Mouse (Mus musculus): Measurements from ENCODE around the gene Arid3a. TPM values are rescaled to one million over a fixed set of nuclear protein-coding genes. Genes with fewer than 3 reads are reported as not detected.

Gene Arid3a
- polyA plus RNA-seq, 1 experiment: 4.1 TPM

DNA sequence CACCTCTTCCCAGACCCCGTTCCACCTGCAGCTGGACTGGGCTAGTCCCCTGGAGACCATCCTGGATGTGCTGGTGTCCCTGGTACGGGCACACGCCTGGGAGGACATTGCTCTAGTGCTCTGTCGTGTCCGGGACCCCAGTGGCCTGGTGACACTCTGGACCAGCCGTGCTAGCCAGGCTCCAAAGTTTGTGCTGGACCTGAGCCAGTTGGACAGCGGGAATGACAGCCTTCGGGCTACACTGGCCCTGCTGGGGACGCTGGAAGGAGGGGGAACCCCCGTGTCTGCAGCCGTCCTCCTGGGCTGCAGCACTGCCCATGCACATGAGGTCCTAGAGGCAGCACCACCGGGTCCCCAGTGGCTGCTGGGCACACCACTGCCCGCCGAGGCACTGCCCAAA is 46.0 kb downstream of the Arid3a start:
- no peak for DNase-seq (ENCODE audit: extremely low spot score in 1 of 2, low spot score in 1 of 2)

GRCm38 (mm10) chr10:79974087-79974486 is 47.2 kb downstream of the Arid3a start:
- no peak for DNase-seq (ENCODE audit: extremely low spot score in 1 of 2, low spot score in 1 of 2)

- no peak for DNase-seq (ENCODE audit: extremely low spot score in 1 of 2, low spot score in 1 of 2)
Observed at GRCm38 (mm10) chr10:79974668-79975067, 47.8 kb downstream of the Arid3a start.

DNA sequence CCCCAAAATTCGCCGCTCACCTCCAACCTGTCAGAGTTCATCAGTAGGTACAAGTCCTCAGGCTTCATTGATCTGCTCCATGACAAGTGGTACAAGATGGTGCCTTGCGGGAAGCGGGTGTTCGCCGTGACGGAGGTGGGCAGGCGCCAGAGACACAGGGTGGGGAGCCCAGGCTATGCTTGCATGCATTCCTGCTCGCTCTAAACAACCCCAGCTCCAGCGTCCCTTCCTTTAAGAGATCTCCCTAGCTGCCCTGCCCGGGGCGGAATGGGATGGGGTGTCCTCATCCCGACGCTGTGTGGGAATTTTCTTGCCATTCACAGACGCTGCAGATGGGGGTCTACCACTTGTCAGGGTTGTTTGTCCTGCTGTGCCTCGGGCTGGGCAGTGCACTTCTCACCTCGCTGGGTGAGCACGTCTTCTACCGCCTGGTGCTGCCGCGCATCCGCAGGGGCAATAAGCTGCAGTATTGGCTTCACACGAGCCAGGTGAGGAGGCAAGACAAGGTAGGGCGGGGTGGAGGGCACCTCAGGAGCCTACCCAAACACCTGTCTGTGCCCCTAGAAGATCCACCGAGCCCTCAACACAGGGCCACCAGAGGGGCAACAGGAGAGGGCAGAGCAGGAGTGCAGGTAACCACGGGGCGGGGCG is 49.4 kb downstream of the Arid3a start:
- DNase-seq (ENCODE audit: extremely low spot score in 1 of 2, low spot score in 1 of 2): no peak

DNA sequence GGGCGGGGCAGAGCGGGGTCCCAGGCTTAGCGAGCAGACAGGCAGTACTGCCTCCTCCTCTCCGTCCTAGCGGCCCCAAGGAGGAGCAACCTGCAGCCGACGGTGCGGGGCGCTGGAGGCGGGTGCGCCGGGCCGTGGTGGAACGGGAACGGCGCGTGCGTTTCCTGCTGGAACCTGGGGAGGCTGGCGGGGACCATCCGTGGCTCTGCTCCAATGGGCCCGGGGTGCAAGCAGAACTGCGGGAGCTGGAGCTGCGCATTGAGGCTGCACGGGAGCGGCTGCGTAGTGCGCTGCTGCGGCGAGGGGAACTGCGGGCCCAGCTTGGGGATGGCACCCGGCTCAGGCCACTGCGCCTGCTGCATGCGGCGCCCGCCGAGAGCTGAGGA is 49.9 kb downstream of the Arid3a start:
- no peak for DNase-seq (ENCODE audit: extremely low spot score in 1 of 2, low spot score in 1 of 2)

DNA sequence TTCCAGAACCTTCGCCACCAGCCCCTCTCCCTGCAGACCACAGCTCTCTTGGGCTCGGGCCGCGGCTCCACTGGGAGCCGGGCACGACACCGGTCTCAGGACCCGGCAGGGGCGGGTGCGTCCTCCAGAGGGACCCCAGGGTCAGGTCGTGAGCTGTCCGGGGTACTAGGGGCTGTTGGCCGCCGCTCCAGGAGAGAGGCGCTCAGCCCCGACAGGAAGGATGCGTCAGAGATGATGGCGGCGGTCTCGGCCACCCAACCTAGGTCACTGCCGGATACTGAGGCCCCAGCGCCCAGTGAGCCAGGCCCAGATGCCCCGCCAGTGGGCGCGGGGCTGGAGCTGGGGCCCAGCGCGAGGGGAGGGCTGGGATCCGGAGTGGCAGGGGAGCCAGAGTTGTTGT is 50.5 kb downstream of the Arid3a start:
- DNase-seq (ENCODE audit: extremely low spot score in 1 of 2, low spot score in 1 of 2): no peak

DNA sequence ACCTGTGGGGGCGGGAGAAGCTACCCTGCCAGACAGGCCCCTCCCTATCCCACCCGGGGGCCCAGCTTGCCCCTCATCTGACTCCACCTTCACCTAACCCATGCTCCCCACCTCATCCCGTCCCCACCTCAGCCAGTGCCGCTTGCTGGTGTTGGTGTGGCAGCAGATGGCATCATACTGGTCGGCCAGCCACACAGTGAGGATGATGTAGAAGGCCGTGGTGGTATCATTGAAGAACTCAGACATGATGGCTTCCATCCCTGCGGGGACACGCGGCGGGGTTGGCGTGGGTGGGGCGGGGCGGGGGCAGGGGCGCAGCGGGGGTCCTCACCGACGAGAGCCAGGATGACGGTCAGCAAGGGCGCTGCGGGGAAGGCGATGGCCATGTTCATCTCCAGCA is 51.2 kb downstream of the Arid3a start:
- no peak for DNase-seq (ENCODE audit: extremely low spot score in 1 of 2, low spot score in 1 of 2)

GRCm38 (mm10) chr10:79979401-79980155 is 52.7 kb downstream of the Arid3a start:
- no peak for DNase-seq (ENCODE audit: extremely low spot score in 1 of 2, low spot score in 1 of 2)

- DNase-seq (ENCODE audit: extremely low spot score in 1 of 2, low spot score in 1 of 2): no peak
Observed at GRCm38 (mm10) chr10:79983205-79983604, 56.4 kb downstream of the Arid3a start.

DNA sequence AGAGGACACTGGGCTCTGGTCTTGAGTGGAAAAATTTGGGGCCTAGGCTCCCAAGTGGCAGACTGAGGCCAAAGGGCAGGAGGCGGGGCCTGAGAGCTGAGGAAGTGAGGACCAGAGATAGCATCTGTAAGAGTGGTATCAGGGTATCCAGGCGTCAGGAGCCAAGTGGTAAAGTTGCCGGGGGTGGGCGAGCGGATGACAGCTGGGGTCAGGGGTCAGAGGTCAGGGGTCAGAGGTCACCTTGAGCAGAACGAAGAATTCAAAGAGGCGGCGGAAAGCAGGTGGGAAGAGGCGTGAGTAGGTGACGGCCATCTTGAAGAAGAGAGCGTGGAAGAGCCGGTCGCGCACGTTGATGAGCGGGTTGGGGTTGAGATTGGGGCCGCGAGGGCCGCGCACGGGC is 56.8 kb downstream of the Arid3a start:
- DNase-seq (ENCODE audit: extremely low spot score in 1 of 2, low spot score in 1 of 2): peak; percentile 59 to 67

GRCm38 (mm10) chr10:79984195-79984816 is 57.5 kb downstream of the Arid3a start, which contains the start of gene Tmem259:
Gene Tmem259 (minus strand): TSS chr10:79984330.
- DNase-seq (ENCODE audit: extremely low spot score in 1 of 2, low spot score in 1 of 2): peak; percentile 63 to 88

DNA sequence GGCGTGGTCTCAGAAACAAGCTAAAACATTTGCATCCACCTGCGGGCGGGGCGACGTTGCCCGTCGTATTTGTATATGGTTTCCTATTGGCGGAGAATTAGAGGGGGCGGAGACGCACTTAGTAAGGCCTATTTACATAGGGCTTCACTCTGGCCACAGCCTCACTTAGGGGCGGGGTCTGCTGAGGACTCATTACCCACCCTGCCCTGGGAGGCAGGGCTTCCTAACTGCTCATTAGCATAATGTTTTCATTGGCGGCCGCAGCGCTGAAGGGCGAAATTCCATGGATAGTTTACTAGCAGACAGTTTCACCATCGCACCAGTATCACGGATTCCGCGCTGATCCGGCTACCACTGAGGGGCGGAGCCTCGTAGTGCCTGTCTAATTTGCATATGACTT is 58.0 kb downstream of the Arid3a start:
- DNase-seq (ENCODE audit: extremely low spot score in 1 of 2, low spot score in 1 of 2): peak; percentile 97 to 98

DNA sequence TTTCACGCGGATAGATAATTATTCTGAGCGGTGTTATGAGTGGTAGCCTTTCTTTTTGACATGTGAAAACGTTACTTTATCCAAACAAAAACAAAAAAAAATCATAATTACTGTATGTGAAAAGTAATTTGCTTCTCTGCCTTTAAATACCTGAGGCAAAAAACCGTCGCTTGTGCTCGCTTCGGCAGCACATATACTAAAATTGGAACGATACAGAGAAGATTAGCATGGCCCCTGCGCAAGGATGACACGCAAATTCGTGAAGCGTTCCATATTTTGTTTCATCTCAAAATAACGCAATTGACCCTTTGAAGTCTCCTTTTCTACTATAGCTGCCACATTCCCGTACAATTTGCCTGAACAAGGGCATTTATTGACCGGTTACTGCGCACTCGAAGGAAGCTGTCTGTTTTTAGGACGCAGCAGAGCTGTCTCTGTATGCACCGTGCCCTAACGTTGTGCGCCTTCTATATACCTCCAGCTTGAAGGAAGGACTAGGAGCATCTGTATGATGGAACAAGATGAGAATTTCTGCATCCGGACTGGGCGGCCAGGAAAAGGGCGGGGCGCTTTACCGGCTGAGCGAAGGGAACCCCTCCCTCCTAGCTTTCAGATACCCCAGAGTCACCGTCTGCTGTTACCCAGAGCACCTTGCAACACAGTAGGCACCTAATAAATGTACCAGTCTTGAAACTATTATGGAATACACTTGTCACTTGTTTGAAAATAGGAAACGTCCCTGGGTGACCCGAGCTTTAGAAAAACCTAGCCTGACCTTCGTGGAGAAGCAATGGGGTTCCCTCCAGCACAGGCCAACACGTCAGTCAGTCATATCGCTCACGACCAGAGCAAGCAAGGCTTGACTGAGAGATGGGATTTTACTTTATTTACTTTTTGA is 58.7 kb downstream of the Arid3a start:
- peak; percentile 54 to 70 for DNase-seq (ENCODE audit: extremely low spot score in 1 of 2, low spot score in 1 of 2)

GRCm38 (mm10) chr10:79986232-79986878 is 59.5 kb downstream of the Arid3a start:
- DNase-seq (ENCODE audit: extremely low spot score in 1 of 2, low spot score in 1 of 2): no peak

- peak in 1 of 2 experiments; percentile 91 for DNase-seq (ENCODE audit: extremely low spot score in 1 of 2, low spot score in 1 of 2)
Observed at GRCm38 (mm10) chr10:79986963-79987362, 60.1 kb downstream of the Arid3a start.

GRCm38 (mm10) chr10:79987771-79988505 is 61.1 kb downstream of the Arid3a start:
- no peak for DNase-seq (ENCODE audit: extremely low spot score in 1 of 2, low spot score in 1 of 2)

DNA sequence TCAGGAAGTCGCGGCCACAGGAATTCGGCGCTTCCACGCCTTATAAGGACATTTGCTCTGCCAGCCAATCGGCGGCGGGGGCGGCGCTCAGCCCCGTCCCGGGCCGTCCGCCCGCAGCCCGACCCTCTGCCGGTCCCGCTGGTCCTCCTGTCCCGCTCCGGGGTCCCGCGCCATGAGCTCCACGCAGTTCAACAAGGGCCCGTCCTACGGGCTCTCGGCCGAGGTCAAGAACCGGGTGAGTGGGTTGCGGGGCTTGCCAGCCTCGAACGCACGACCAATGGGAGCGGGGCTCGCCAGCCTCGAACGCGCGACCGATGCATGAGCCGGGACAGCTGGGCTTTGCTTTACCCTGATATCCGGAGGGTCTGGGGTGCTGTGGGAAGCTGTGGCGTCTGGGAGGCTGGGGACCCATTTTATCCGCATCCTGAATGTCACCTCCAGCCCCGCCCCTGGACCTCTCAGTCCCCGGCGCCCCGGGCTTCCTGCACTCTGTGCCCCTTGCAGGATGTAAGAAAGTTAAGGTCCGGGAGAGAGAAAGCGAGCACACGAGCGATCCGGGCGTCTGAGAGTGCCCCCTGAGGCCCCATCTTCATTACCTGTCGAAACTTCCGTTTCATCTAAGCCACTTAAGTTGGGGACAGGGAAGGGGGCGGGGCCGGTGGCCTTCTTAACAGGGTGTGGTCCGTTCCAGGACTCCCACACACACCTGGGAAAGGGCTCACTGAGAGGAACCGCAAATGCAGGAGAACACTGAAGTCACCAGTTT is 61.8 kb downstream of the Arid3a start, which contains the start of gene Cnn2:
Cnn2 (plus strand) TSS at position 79 of the 766 bp plus-strand sequence.
- DNase-seq (ENCODE audit: extremely low spot score in 1 of 2, low spot score in 1 of 2): no peak

DNA sequence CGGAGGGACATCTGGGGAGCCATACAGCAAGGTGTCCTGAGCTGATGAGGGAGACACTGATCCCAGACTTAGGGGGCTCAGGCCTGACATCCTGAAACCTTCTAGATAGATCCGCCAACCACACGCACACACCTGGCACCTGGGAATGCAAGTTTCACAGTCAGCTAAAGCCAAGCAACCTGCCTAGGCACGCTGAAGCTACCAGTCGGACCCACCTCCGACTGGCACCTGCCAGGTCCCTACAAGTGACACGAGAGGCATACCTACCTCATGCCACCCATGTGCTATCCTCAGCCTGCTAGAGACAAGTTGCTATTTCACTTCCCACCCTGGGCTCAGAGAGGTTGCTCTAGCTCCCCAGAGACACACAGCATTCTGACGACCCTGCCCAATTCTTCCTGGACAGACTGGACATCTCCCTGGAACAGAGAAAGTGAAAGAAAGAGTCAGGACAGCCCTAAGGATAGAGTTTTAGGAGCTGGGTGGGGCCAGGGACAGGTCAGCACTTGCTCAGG is 62.5 kb downstream of the Arid3a start:
- DNase-seq (ENCODE audit: extremely low spot score in 1 of 2, low spot score in 1 of 2): no peak
